Mouse (Mus musculus) midbrain, embryonic 12.5 days (tissue): ENCODE measurements at regions not wholly inside any gene's neighbourhood (a gene's known extent, or its start where the extent isn't known, plus 50 kb on each side); places are given as distances from the start of the nearest gene placed in this dataset.

Source experiments
- ATAC-seq: fragments of 200-750 bp; cut with Nextera tagmentation; 2 replicates; pipeline ENCODE4 v1.8.0; 2017; ENCODE audit warnings: low read depth, moderate TSS enrichment, moderate library complexity; ENCODE audit not compliant: low FRiP score
- H3K27ac ChIP-seq: fragments of 300-500 bp; sonication (generic); replicated peaks from 2 replicates; pipeline ENCODE4 v1.5.1; 2016; ENCODE audit warnings: mild to moderate bottlenecking
- H3K27me3 ChIP-seq: fragments of 300-500 bp; sonication (generic); 2 replicates; pipeline ENCODE4 v1.6.1; 2016; ENCODE audit warnings: mild to moderate bottlenecking
- H3K36me3 ChIP-seq: fragments of 300-500 bp; sonication (generic); 2 replicates; pipeline ENCODE4 v1.6.1; 2016
- H3K4me1 ChIP-seq: fragments of 300-500 bp; sonication (generic); 2 replicates; pipeline ENCODE4 v1.6.1; 2016
- H3K4me2 ChIP-seq: fragments of 300-500 bp; sonication (generic); replicated peaks from 2 replicates; pipeline ENCODE4 v1.6.1; 2016; ENCODE audit warnings: mild to moderate bottlenecking, moderate library complexity
- H3K4me3 ChIP-seq: fragments of 300-500 bp; sonication (generic); 2 replicates; pipeline ENCODE4 v1.5.1; 2016; ENCODE audit warnings: mild to moderate bottlenecking
- H3K9ac ChIP-seq: fragments of 300-500 bp; sonication (generic); replicated peaks from 2 replicates; pipeline ENCODE4 v1.6.1; 2016; ENCODE audit warnings: mild to moderate bottlenecking, moderate library complexity
- H3K9me3 ChIP-seq: fragments of 300-500 bp; sonication (generic); 2 replicates; pipeline ENCODE4 v1.6.1; 2016; ENCODE audit warnings: mild to moderate bottlenecking
- whole genome bisulfite sequencing: fragments of 180-500 bp; shearing (Covaris S2); methylation state at CpG from one replicate; pipeline ENCODE4 v1.1.7; 2016; 5-methylcytosine and 5-hydroxymethylcytosine counted together

- no peak overlapping the region for H3K4me2 ChIP-seq
- no peaks in the 10 kb centered on the region for H3K4me1 ChIP-seq
- no peak overlapping the region for H3K27ac ChIP-seq
- no peak overlapping the region for H3K4me3 ChIP-seq
- H3K9ac ChIP-seq, result no peak overlapping the region
- no peaks in the 10 kb centered on the region for H3K9me3 ChIP-seq
- H3K27me3 ChIP-seq, result no peaks in the 10 kb centered on the region
- WGBS, result 82% methylated on average over 1 of the region's 1 CpGs
- no peaks in the 10 kb centered on the region for H3K36me3 ChIP-seq
- ATAC-seq, result no peak
Measured at GRCm38 (mm10) chr12:97912730-97913129, 346.5 kb downstream of the Galc start.

GRCm38 (mm10) chr12:97899266-97899665, 360.0 kb downstream of the Galc start:
- H3K4me3 ChIP-seq, result no peak overlapping the region
- H3K27me3 ChIP-seq, result no peaks in the 10 kb centered on the region
- ATAC-seq, result no peak
- 71% methylated on average over 5 of the region's 5 CpGs for WGBS
- H3K27ac ChIP-seq, result no peak overlapping the region
- no peaks in the 10 kb centered on the region for H3K9me3 ChIP-seq
- no peaks in the 10 kb centered on the region for H3K4me1 ChIP-seq
- H3K9ac ChIP-seq, result no peak overlapping the region
- H3K36me3 ChIP-seq, result no peaks in the 10 kb centered on the region
- no peak overlapping the region for H3K4me2 ChIP-seq

- H3K27ac ChIP-seq, result no peak overlapping the region
- H3K9ac ChIP-seq, result no peak overlapping the region
- 83% methylated on average over 2 of the region's 2 CpGs for WGBS
- no peak overlapping the region for H3K4me3 ChIP-seq
- no peaks in the 10 kb centered on the region for H3K27me3 ChIP-seq
- no peaks in the 10 kb centered on the region for H3K4me1 ChIP-seq
- no peaks in the 10 kb centered on the region for H3K36me3 ChIP-seq
- ATAC-seq, result no peak
- H3K4me2 ChIP-seq, result no peak overlapping the region
- no peaks in the 10 kb centered on the region for H3K9me3 ChIP-seq
Measured at GRCm38 (mm10) chr12:97898178-97898577, 361.1 kb downstream of the Galc start.

- ATAC-seq, result no peak
- H3K9ac ChIP-seq, result no peak overlapping the region
- WGBS, result 95% methylated on average over 2 of the region's 2 CpGs
- no peaks in the 10 kb centered on the region for H3K27me3 ChIP-seq
- H3K27ac ChIP-seq, result no peak overlapping the region
- H3K36me3 ChIP-seq, result no peaks in the 10 kb centered on the region
- H3K4me1 ChIP-seq, result no peaks in the 10 kb centered on the region
- no peak overlapping the region for H3K4me2 ChIP-seq
- H3K9me3 ChIP-seq, result no peaks in the 10 kb centered on the region
- H3K4me3 ChIP-seq, result no peak overlapping the region
Measured at GRCm38 (mm10) chr12:97895981-97896380, 363.3 kb downstream of the Galc start.

GRCm38 (mm10) chr12:97888801-97889455, 370.3 kb downstream of the Galc start:
- WGBS, result 3% methylated on average over 12 of the region's 12 CpGs
- Histone ChIP-seq H3K4me3 (peak overlapping the region; percentile 12; the same call in 1 of the 2 replicates), H3K4me2 (peak overlapping the region; percentile 43), H3K36me3 (no peaks in the 10 kb centered on the region), H3K9me3 (no peaks in the 10 kb centered on the region), H3K4me1 (peaks cover 17% of the 10 kb centered on the region), H3K27ac (peak overlapping the region; percentile 76), H3K27me3 (0 out of 2 replicates have a peak, but pooled peaks cover 2% of the 10 kb centered on the region), H3K9ac (no peak overlapping the region)
- peak; percentile 83 for ATAC-seq

GRCm38 (mm10) chr12:97888291-97888800, 370.9 kb downstream of the Galc start:
- ATAC-seq, result peak; percentile 45

GRCm38 (mm10) chr12:97882439-97882838, 376.8 kb downstream of the Galc start:
- Histone ChIP-seq H3K4me3 (no peak overlapping the region), H3K36me3 (no peaks in the 10 kb centered on the region), H3K9me3 (no peaks in the 10 kb centered on the region), H3K9ac (no peak overlapping the region), H3K27me3 (0 out of 2 replicates have a peak, but pooled peaks cover 2% of the 10 kb centered on the region), H3K4me1 (no peaks in the 10 kb centered on the region), H3K27ac (no peak overlapping the region), H3K4me2 (no peak overlapping the region)
- no peak for ATAC-seq
- 60% methylated on average over 4 of the region's 4 CpGs for WGBS

More at GRCm38 (mm10) chr12:97888291-97888800, 370.9 kb downstream of the Galc start:
- Histone ChIP-seq H3K36me3 (no peaks in the 10 kb centered on the region), H3K27ac (peak overlapping the region; percentile 76), H3K4me3 (0 out of 2 replicates have a peak overlapping the region, but pooled peaks have one; percentile 12), H3K9ac (no peak overlapping the region), H3K4me2 (peak overlapping the region; percentile 43), H3K27me3 (0 out of 2 replicates have a peak, but pooled peaks cover 2% of the 10 kb centered on the region), H3K9me3 (no peaks in the 10 kb centered on the region), H3K4me1 (peaks cover 17% of the 10 kb centered on the region)
- WGBS, result 2% methylated on average over 6 of the region's 6 CpGs

GRCm38 (mm10) chr12:97872391-97872790, 386.9 kb downstream of the Galc start:
- H3K9ac ChIP-seq, result no peak overlapping the region
- peak; percentile 80 for ATAC-seq
- no peak overlapping the region for H3K4me3 ChIP-seq
- no peaks in the 10 kb centered on the region; the same call in 1 of the 2 replicates for H3K27me3 ChIP-seq
- H3K9me3 ChIP-seq, result no peaks in the 10 kb centered on the region
- H3K27ac ChIP-seq, result no peak overlapping the region
- H3K4me1 ChIP-seq, result no peaks in the 10 kb centered on the region
- no peak overlapping the region for H3K4me2 ChIP-seq
- 16% methylated on average over 2 of the region's 2 CpGs for WGBS
- H3K36me3 ChIP-seq, result no peaks in the 10 kb centered on the region

- H3K9ac ChIP-seq, result no peak overlapping the region
- H3K36me3 ChIP-seq, result no peaks in the 10 kb centered on the region
- H3K27ac ChIP-seq, result no peak overlapping the region
- 67% methylated on average over 3 of the region's 3 CpGs for WGBS
- H3K9me3 ChIP-seq, result no peaks in the 10 kb centered on the region
- H3K4me2 ChIP-seq, result no peak overlapping the region
- H3K4me3 ChIP-seq, result no peak overlapping the region
- H3K27me3 ChIP-seq, result no peaks in the 10 kb centered on the region
- no peaks in the 10 kb centered on the region for H3K4me1 ChIP-seq
- ATAC-seq, result no peak
Measured at GRCm38 (mm10) chr12:97862921-97863320, 396.3 kb downstream of the Galc start.

- H3K9ac ChIP-seq, result no peak overlapping the region
- peak; percentile 96 for ATAC-seq
- no peak overlapping the region for H3K4me3 ChIP-seq
- 0 out of 2 replicates have a peak, but pooled peaks cover 3% of the 10 kb centered on the region for H3K4me1 ChIP-seq
- no peaks in the 10 kb centered on the region for H3K36me3 ChIP-seq
- H3K27ac ChIP-seq, result peak overlapping the region; percentile 20; the same call in 1 of the 2 replicates
- H3K9me3 ChIP-seq, result no peaks in the 10 kb centered on the region
- no peak overlapping the region for H3K4me2 ChIP-seq
- WGBS, result 73% methylated on average over 8 of the region's 8 CpGs
- H3K27me3 ChIP-seq, result no peaks in the 10 kb centered on the region
Measured at GRCm38 (mm10) chr12:97836202-97836908, 422.9 kb downstream of the Galc start.

GRCm38 (mm10) chr12:97793364-97794120, 465.7 kb downstream of the Galc start:
- no peak overlapping the region for H3K9ac ChIP-seq
- H3K4me3 ChIP-seq, result no peak overlapping the region
- H3K36me3 ChIP-seq, result no peaks in the 10 kb centered on the region
- H3K27me3 ChIP-seq, result no peaks in the 10 kb centered on the region
- no peak overlapping the region for H3K27ac ChIP-seq
- no peak for ATAC-seq
- H3K4me2 ChIP-seq, result 0 out of 2 replicates have a peak overlapping the region, but pooled peaks have one; percentile 11
- no peaks in the 10 kb centered on the region; the same call in 1 of the 2 replicates for H3K4me1 ChIP-seq
- WGBS, result 65% methylated on average over 16 of the region's 16 CpGs
- no peaks in the 10 kb centered on the region for H3K9me3 ChIP-seq
